Comparison of ENCODE assay signal across 11 mouse cellular contexts in the genomic region with DNA sequence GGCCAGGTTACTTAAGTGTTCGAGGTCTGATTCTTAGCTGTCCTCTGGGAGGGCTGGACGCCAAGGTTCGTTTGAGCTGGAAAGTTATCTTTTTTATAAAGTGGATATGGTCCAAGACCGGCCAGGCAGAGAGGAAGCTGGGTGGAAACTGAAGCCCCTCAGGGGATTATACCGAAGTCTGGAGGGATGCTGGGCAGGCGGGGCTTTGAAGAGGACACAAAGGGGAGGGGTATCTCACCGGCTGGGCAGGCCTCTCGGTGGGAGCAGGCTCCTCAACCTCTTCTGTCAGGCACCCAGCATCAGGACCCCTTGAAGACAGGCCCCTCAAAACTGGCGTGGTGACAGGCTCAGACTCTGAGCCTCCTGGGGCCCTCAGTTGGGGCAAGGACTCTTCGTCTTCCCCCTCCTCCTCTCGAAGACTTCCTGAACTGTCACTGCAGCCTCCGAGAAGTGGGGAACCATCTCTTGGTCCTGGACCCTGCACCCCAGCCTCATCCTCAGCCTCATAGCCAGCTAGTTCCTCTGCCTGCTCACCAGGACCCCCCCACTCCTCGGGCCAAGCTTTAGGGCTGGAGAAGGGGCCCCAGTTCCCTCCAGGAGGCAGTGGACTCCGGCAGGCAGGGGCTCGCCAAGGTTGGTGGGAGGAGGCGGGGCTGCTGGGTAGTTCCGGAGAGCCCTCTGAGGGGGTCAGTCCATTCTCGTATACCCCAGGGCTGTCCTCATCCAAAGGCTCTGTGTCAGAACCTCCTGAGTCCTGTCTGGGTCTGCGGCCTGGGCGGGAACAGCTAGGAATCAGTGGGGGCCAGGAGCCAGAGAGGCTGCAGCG. TPM values are rescaled to one million over a fixed set of nuclear protein-coding genes. Genes with fewer than 3 reads are reported as not detected.
DNase-seq lines count a peak whose midpoint lies in the region; ATAC-seq lines count a peak whose summit lies in the region.
"Had no signal": no experiment of that assay in that cellular context is flagged by ENCODE, and none has a peak within 500 bp of the region (broad histone marks: within the 10 kb centered on the region; RNA-seq: fewer than 3 reads in every experiment).

No protein-coding gene starts in this region.

- no peak overlapping the region for H3K4me3 ChIP-seq in kidney, embryonic 16.5 days (ENCODE audit: low read length)
- no peak overlapping the region for H3K4me3 ChIP-seq in forebrain, embryonic 13.5 days
- H3K4me3 ChIP-seq in midbrain, embryonic 12.5 days: no peak overlapping the region
- H3K4me3 ChIP-seq: myocyte; stomach, embryonic 15.5 days had no signal

- intact Hi-C loops in gastrocnemius, postnatal 36 days (cut with DNase I): loop anchor here (10.0 kb wide), 1 partner anchor 404 kb away; no protein-coding TSS in a partner anchor

- peaks cover 22% of the 10 kb centered on the region for H3K4me1 ChIP-seq in kidney, embryonic 16.5 days (ENCODE audit: insufficient read depth, low read length)
- H3K4me1 ChIP-seq in forebrain, embryonic 13.5 days: peaks cover 75% of the 10 kb centered on the region
- H3K4me1 ChIP-seq in midbrain, embryonic 12.5 days: peaks cover 51% of the 10 kb centered on the region

- 7% methylated on average over 21 of the region's 21 CpGs for WGBS in kidney, embryonic 16.5 days
- WGBS in forebrain, embryonic 13.5 days: 8% methylated on average over 21 of the region's 21 CpGs
- 4% methylated on average over 21 of the region's 21 CpGs for WGBS in midbrain, embryonic 12.5 days

- no peak for ATAC-seq in kidney, embryonic 16.5 days (ENCODE audit: low FRiP score, low TSS enrichment)
- no peak for ATAC-seq in forebrain, embryonic 13.5 days
- ATAC-seq in midbrain, embryonic 12.5 days (ENCODE audit: low FRiP score, low read depth): peak; percentile 11
- ATAC-seq in monocyte, adult 5-6 weeks (replicated peaks; ENCODE audit: insufficient number of reproducible peaks, low FRiP score, low TSS enrichment, poor library complexity, severe bottlenecking): no peak

- no peak overlapping the region for H3K9ac ChIP-seq in kidney, embryonic 16.5 days (replicated peaks; ENCODE audit: low read length)
- peak overlapping the region; percentile 49 for H3K9ac ChIP-seq in forebrain, embryonic 13.5 days
- H3K9ac ChIP-seq in midbrain, embryonic 12.5 days (replicated peaks): peak overlapping the region; percentile 25; the same call in 1 of the 2 replicates
- H3K9ac ChIP-seq: stomach, embryonic 15.5 days had no signal

- no peaks in the 10 kb centered on the region for H3K9me3 ChIP-seq in kidney, embryonic 16.5 days (ENCODE audit: low read length)
- no peaks in the 10 kb centered on the region for H3K9me3 ChIP-seq in forebrain, embryonic 13.5 days (replicated peaks)
- H3K9me3 ChIP-seq in midbrain, embryonic 12.5 days: no peaks in the 10 kb centered on the region
- H3K9me3 ChIP-seq: stomach, embryonic 15.5 days had no signal

- peaks cover 41% of the 10 kb centered on the region for H3K27me3 ChIP-seq in kidney, embryonic 16.5 days (ENCODE audit: insufficient read depth, low read length)
- peaks cover 28% of the 10 kb centered on the region for H3K27me3 ChIP-seq in forebrain, embryonic 13.5 days
- H3K27me3 ChIP-seq in midbrain, embryonic 12.5 days: peaks cover 60% of the 10 kb centered on the region

- H3K27ac ChIP-seq in kidney, embryonic 16.5 days (ENCODE audit: low read length): no peak overlapping the region
- peak overlapping the region; percentile 86 for H3K27ac ChIP-seq in forebrain, embryonic 13.5 days
- H3K27ac ChIP-seq in midbrain, embryonic 12.5 days (replicated peaks): 0 out of 2 replicates have a peak overlapping the region, but pooled peaks have one; percentile 65
- H3K27ac ChIP-seq: stomach, embryonic 15.5 days had no signal

- DNase-seq in kidney, postnatal 4 days: no peak
- peak; percentile 62 to 63 for DNase-seq in cerebellum, postnatal 14 days
- DNase-seq in gastrocnemius, postnatal 36 days: no peak
- no peak for DNase-seq in ovary, postnatal 10 days (ENCODE audit: low spot score)

- peak overlapping the region; percentile 28 for H3K4me2 ChIP-seq in kidney, embryonic 16.5 days (replicated peaks; ENCODE audit: low read depth, low read length)
- H3K4me2 ChIP-seq in forebrain, embryonic 13.5 days: peak overlapping the region; percentile 41
- H3K4me2 ChIP-seq in midbrain, embryonic 12.5 days (replicated peaks): peak overlapping the region; percentile 31
- H3K4me2 ChIP-seq: stomach, embryonic 15.5 days had no signal

- H3K36me3 ChIP-seq in kidney, embryonic 16.5 days (ENCODE audit: insufficient read depth, low read length): no peaks in the 10 kb centered on the region
- H3K36me3 ChIP-seq in forebrain, embryonic 13.5 days (ENCODE audit: poor library complexity, severe bottlenecking): peaks cover 11% of the 10 kb centered on the region
- H3K36me3 ChIP-seq in midbrain, embryonic 12.5 days: no peaks in the 10 kb centered on the region
- H3K36me3 ChIP-seq: stomach, embryonic 15.5 days had no signal

RNA-seq across cellular contexts. Expression of a gene that starts 2.9 kb away (rescaled TPM):
- 23.2 and 23.3 TPM in 2 replicates for polyA plus RNA-seq in kidney, embryonic 16.5 days (2015; fragmentation: Nextera tagmentation; extraction: Ambion mirVana)
- 9.7 and 9.8 TPM in 2 replicates for polyA plus RNA-seq in forebrain, embryonic 13.5 days (2015; fragmentation: Nextera tagmentation; extraction: Ambion mirVana)
- 8.2 and 10.9 TPM in 2 replicates for polyA plus RNA-seq in midbrain, embryonic 12.5 days (2016; fragmentation: Nextera tagmentation; extraction: Ambion mirVana)
- 26.9 to 61.0 TPM (median 34.8 TPM) in 3 replicates for total RNA-seq in monocyte, adult 5-6 weeks (2017)
- 1 to 10 TPM; 4.0 to 5.1 TPM for total RNA-seq in gastrocnemius, postnatal 36 days (2021)

RNA-seq across cellular contexts. Expression of a gene that starts 7.5 kb away (rescaled TPM):
- 0.45 and 0.51 TPM in 2 replicates for polyA plus RNA-seq in kidney, embryonic 16.5 days (2015; fragmentation: Nextera tagmentation; extraction: Ambion mirVana)
- polyA plus RNA-seq in forebrain, embryonic 13.5 days (2015; fragmentation: Nextera tagmentation; extraction: Ambion mirVana): 17.5 and 17.7 TPM in 2 replicates
- 7.2 and 9.9 TPM in 2 replicates for polyA plus RNA-seq in midbrain, embryonic 12.5 days (2016; fragmentation: Nextera tagmentation; extraction: Ambion mirVana)
- total RNA-seq in monocyte, adult 5-6 weeks (2017): not detected in 3 replicates
- total RNA-seq in gastrocnemius, postnatal 36 days (2021): under 1 TPM; 0.17 to 0.23 TPM
- total RNA-seq: liver, adult 2 months had no signal
- polyA plus RNA-seq: liver, adult 2 months; myocyte had no signal

RNA-seq across cellular contexts. Expression of a gene that starts 14.7 kb away (rescaled TPM):
- polyA plus RNA-seq in kidney, embryonic 16.5 days (2015; fragmentation: Nextera tagmentation; extraction: Ambion mirVana): 27.1 and 28.9 TPM in 2 replicates
- 39.0 and 42.0 TPM in 2 replicates for polyA plus RNA-seq in forebrain, embryonic 13.5 days (2015; fragmentation: Nextera tagmentation; extraction: Ambion mirVana)
- polyA plus RNA-seq in midbrain, embryonic 12.5 days (2016; fragmentation: Nextera tagmentation; extraction: Ambion mirVana): 26.6 and 27.3 TPM in 2 replicates
- total RNA-seq in monocyte, adult 5-6 weeks (2017): 6.1 to 9.5 TPM (median 8.9 TPM) in 3 replicates
- 10 to 100 TPM; 10.1 to 13.6 TPM for total RNA-seq in gastrocnemius, postnatal 36 days (2021)

RNA-seq across cellular contexts. Expression of a gene that starts 17.1 kb away (rescaled TPM):
- 4.3 and 6.0 TPM in 2 replicates for polyA plus RNA-seq in kidney, embryonic 16.5 days (2015; fragmentation: Nextera tagmentation; extraction: Ambion mirVana)
- 26.7 and 28.0 TPM in 2 replicates for polyA plus RNA-seq in forebrain, embryonic 13.5 days (2015; fragmentation: Nextera tagmentation; extraction: Ambion mirVana)
- 26.2 and 30.2 TPM in 2 replicates for polyA plus RNA-seq in midbrain, embryonic 12.5 days (2016; fragmentation: Nextera tagmentation; extraction: Ambion mirVana)
- total RNA-seq in monocyte, adult 5-6 weeks (2017): 2.0 to 7.8 TPM (median 2.4 TPM) in 3 replicates
- total RNA-seq in gastrocnemius, postnatal 36 days (2021): 1 to 10 TPM; 3.5 to 3.7 TPM

Comparison
In these comparisons a context has a peak if more than half of its experiments do, and no peak if none do; other contexts are left out.
1. DNase-seq: peak in cerebellum, postnatal 14 days (2 of 2); none in kidney, postnatal 4 days (0 of 2), gastrocnemius, postnatal 36 days (0 of 2) and ovary, postnatal 10 days (single experiment).
2. Peak in every context shown above with its lines, with median percentiles within 50 percentile points of each other: H3K4me2 ChIP-seq.